Mouse (Mus musculus) hindbrain, embryonic 16.5 days (tissue): ENCODE measurements around the gene Eif3k. TPM values are rescaled to one million over a fixed set of nuclear protein-coding genes. Genes with fewer than 3 reads are reported as not detected.

Source experiments
- ATAC-seq: fragments of 200-750 bp; cut with Nextera tagmentation; 2 replicates; pipeline ENCODE4 v1.8.0; 2017; ENCODE audit warnings: moderate TSS enrichment, moderate library complexity
- H3K27ac ChIP-seq: fragments of 300-500 bp; sonication (generic); 2 replicates; pipeline ENCODE4 v1.5.1; 2014; ENCODE audit warnings: low read depth, mild to moderate bottlenecking, control low read depth, low read length, moderate library complexity
- H3K27me3 ChIP-seq: fragments of 300-500 bp; sonication (generic); replicated peaks from 2 replicates; pipeline ENCODE4 v1.6.1; 2014; ENCODE audit warnings: low read length; ENCODE audit not compliant: control insufficient read depth, insufficient read depth
- H3K36me3 ChIP-seq: fragments of 300-500 bp; sonication (generic); 2 replicates; pipeline ENCODE4 v1.6.1; 2014; ENCODE audit warnings: mild to moderate bottlenecking, low read length, moderate library complexity, mixed read lengths; ENCODE audit not compliant: control insufficient read depth, insufficient read depth
- H3K4me1 ChIP-seq: fragments of 300-500 bp; sonication (generic); 2 replicates; pipeline ENCODE4 v1.6.1; 2014; ENCODE audit warnings: low read depth, low read length; ENCODE audit not compliant: control insufficient read depth, insufficient read depth
- H3K4me2 ChIP-seq: fragments of 300-500 bp; sonication (generic); 2 replicates; pipeline ENCODE4 v1.6.1; 2014; ENCODE audit warnings: mild to moderate bottlenecking, low read length, control low read depth, moderate library complexity
- H3K4me3 ChIP-seq: fragments of 300-500 bp; sonication (generic); 2 replicates; pipeline ENCODE4 v1.5.1; 2014; ENCODE audit warnings: mild to moderate bottlenecking, low read length, control low read depth, moderate library complexity
- H3K9ac ChIP-seq: fragments of 300-500 bp; sonication (generic); 2 replicates; pipeline ENCODE4 v1.6.1; 2014; ENCODE audit warnings: low read depth, mild to moderate bottlenecking, control low read depth, low read length, moderate library complexity
- H3K9me3 ChIP-seq: fragments of 300-500 bp; sonication (generic); 2 replicates; pipeline ENCODE4 v1.6.1; 2014; ENCODE audit warnings: mild to moderate bottlenecking, low read length, moderate library complexity; ENCODE audit not compliant: control insufficient read depth
- WGBS: fragments of 180-500 bp; shearing (Covaris S2); extraction: QIAGEN DNeasy Blood & Tissue Kit; methylation state at CpG from one replicate; pipeline ENCODE4 v1.1.7; 2014; 5-methylcytosine and 5-hydroxymethylcytosine counted together
- polyA plus RNA-seq: library from polyadenylated mRNA; unstranded; fragments of >200 nt; fragmentation: Nextera tagmentation; extraction: Ambion mirVana; gene quantifications from 2 replicates; pipeline ENCODE4 v1.2.1, GENCODE M21; 2015

Eif3k gene
- polyA plus RNA-seq, 1 experiment from 2014 or later: 295 TPM

GRCm38 (mm10) chr7:29019447-29020220 lies 38.0 kb upstream of the Eif3k start:
- peak overlapping the region; percentile 46 for H3K9ac ChIP-seq
- peak overlapping the region; percentile 57 for H3K4me2 ChIP-seq
- no peaks in the 10 kb centered on the region for H3K9me3 ChIP-seq
- WGBS: 4% methylated on average over 77 of the region's 88 CpGs
- ATAC-seq: peak; percentile 24; the same call in 1 of the 2 replicates
- no peaks in the 10 kb centered on the region for H3K36me3 ChIP-seq
- H3K27ac ChIP-seq: no peak overlapping the region
- peaks cover 4% of the 10 kb centered on the region; the same call in 1 of the 2 replicates for H3K4me1 ChIP-seq
- H3K4me3 ChIP-seq: peak overlapping the region; percentile 44
- peaks cover 15% of the 10 kb centered on the region for H3K27me3 ChIP-seq

GRCm38 (mm10) chr7:29017222-29017621 lies 35.6 kb upstream of the Eif3k start:
- no peak for ATAC-seq
- H3K4me1 ChIP-seq: peaks cover 4% of the 10 kb centered on the region; the same call in 1 of the 2 replicates
- H3K4me2 ChIP-seq: no peak overlapping the region
- no peak overlapping the region for H3K27ac ChIP-seq
- no peaks in the 10 kb centered on the region for H3K9me3 ChIP-seq
- no peak overlapping the region for H3K9ac ChIP-seq
- no peaks in the 10 kb centered on the region for H3K36me3 ChIP-seq
- H3K4me3 ChIP-seq: no peak overlapping the region
- peaks cover 15% of the 10 kb centered on the region for H3K27me3 ChIP-seq
- 86% methylated on average over 7 of the region's 7 CpGs for WGBS

DNA sequence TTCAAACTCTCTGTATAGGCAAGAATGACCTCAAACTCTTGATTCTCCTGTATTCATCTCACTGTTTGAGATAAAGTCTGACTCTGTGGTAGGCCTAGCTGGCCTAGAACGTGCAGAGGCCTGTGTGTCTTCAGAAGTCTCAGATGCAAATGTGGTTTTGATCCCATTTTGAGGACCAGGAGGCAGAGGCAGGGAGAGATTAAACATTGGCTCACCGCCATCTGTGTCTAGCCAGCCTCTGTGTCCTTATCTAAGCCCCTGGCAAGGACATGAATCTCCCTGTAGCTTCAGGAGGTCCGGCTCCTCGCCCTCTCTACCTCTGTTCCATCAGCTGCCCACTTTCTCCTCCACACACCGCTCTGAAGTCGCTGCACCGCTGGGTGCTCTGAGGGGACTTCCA lies 34.8 kb upstream of the Eif3k start:
- ATAC-seq: no peak
- Histone ChIP-seq H3K9me3 (no peaks in the 10 kb centered on the region), H3K27me3 (peaks cover 15% of the 10 kb centered on the region), H3K9ac (no peak overlapping the region), H3K4me3 (no peak overlapping the region), H3K4me2 (no peak overlapping the region), H3K36me3 (no peaks in the 10 kb centered on the region), H3K4me1 (peaks cover 4% of the 10 kb centered on the region; the same call in 1 of the 2 replicates), H3K27ac (no peak overlapping the region)
- 84% methylated on average over 7 of the region's 7 CpGs for WGBS

- H3K4me2 ChIP-seq: no peak overlapping the region
- H3K27ac ChIP-seq: no peak overlapping the region
- H3K4me3 ChIP-seq: no peak overlapping the region
- peaks cover 13% of the 10 kb centered on the region for H3K27me3 ChIP-seq
- peaks cover 4% of the 10 kb centered on the region; the same call in 1 of the 2 replicates for H3K4me1 ChIP-seq
- H3K36me3 ChIP-seq: no peaks in the 10 kb centered on the region
- ATAC-seq: no peak
- WGBS: 100% methylated on average over 1 of the region's 1 CpGs
- no peaks in the 10 kb centered on the region for H3K9me3 ChIP-seq
- H3K9ac ChIP-seq: no peak overlapping the region
Measured at GRCm38 (mm10) chr7:29014984-29015383, 33.3 kb upstream of the Eif3k start.

- no peaks in the 10 kb centered on the region for H3K27me3 ChIP-seq
- 76% methylated on average over 9 of the region's 9 CpGs for WGBS
- no peak overlapping the region for H3K4me3 ChIP-seq
- no peak for ATAC-seq
- no peaks in the 10 kb centered on the region for H3K4me1 ChIP-seq
- H3K9ac ChIP-seq: no peak overlapping the region
- H3K4me2 ChIP-seq: no peak overlapping the region
- no peaks in the 10 kb centered on the region for H3K36me3 ChIP-seq
- no peak overlapping the region for H3K27ac ChIP-seq
- no peaks in the 10 kb centered on the region for H3K9me3 ChIP-seq
Measured at GRCm38 (mm10) chr7:29008714-29009113, 27.1 kb upstream of the Eif3k start.

DNA sequence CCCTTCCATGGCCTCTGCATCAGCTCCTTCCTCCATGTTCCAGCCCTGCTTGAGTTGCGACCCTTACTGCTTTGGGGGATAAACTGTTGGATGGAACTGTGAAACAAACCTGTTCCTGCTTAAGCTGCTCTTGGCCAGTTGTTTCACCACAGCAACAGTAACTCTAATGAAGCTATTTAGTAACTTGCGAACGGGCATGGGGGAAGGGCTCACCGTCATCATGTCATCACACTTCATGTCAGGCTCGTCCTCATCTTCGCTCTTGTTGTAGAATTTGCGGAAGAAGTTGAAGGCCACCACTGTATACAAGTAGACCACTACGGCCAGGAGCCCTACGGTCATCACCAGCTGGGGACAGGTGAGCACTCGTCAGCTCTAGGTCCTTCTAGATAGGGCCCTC lies 26.5 kb upstream of the Eif3k start:
- ATAC-seq: no peak
- WGBS: 91% methylated on average over 10 of the region's 10 CpGs
- H3K9me3 ChIP-seq: no peaks in the 10 kb centered on the region

DNA sequence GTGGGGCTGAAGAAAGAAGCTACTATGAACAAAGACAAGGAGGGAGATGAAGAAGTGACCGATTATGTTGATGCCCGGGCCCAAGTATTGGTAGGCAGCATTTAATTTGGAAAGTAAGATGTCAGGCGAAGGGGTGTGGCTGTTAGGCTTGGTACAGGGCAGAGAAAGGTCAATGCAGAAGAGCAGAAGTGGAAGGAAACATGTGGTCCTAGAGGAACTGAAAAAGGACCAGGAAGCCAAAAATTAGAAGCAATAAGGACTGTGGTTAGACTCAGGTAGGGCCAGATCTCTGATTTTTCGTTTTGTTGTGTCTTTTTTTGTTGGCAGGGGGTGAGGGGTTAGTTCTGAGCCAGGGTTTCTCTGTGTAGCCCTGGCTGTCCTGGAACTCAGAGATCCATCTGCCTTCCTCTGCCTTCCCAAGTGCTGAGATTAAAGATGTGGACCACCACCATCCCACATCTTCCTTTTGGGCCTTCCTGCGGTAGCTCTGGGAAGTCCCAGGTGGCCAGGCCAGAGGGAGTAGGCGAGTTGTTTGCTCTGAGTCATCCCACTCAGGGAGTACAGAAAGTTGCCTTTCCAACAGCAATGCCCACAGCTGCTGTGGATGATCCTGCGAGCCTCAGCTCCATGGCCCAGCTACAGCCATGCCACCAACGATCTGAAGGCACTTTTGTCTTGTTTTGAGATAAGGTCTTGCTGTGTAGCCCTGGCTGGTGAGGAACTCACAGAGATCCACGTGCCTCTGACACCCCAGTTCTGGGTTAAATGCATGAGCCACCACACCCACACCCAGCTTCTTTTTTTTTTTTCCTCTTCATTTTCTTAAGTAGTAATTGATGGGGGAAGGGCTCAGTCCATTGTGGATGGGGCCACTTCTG lies 25.8 kb upstream of the Eif3k start:
- WGBS: 83% methylated on average over 9 of the region's 9 CpGs
- no peaks in the 10 kb centered on the region for H3K4me1 ChIP-seq
- H3K9ac ChIP-seq: no peak overlapping the region
- no peak overlapping the region for H3K4me3 ChIP-seq
- no peaks in the 10 kb centered on the region for H3K36me3 ChIP-seq
- H3K9me3 ChIP-seq: no peaks in the 10 kb centered on the region
- no peak overlapping the region for H3K27ac ChIP-seq
- H3K4me2 ChIP-seq: no peak overlapping the region
- no peak for ATAC-seq
- H3K27me3 ChIP-seq: no peaks in the 10 kb centered on the region

More for the DNA sequence above, 26.5 kb upstream of the Eif3k start:
- Histone ChIP-seq H3K4me2 (no peak overlapping the region), H3K4me3 (no peak overlapping the region), H3K27ac (no peak overlapping the region), H3K9ac (no peak overlapping the region), H3K36me3 (no peaks in the 10 kb centered on the region), H3K27me3 (no peaks in the 10 kb centered on the region), H3K4me1 (no peaks in the 10 kb centered on the region)

GRCm38 (mm10) chr7:29000651-29001605 lies 19.3 kb upstream of the Eif3k start:
- Histone ChIP-seq H3K9me3 (no peaks in the 10 kb centered on the region), H3K9ac (peak overlapping the region; percentile 79), H3K4me3 (peak overlapping the region; percentile 53), H3K36me3 (no peaks in the 10 kb centered on the region), H3K27me3 (0 out of 2 replicates have a peak, but pooled peaks cover 3% of the 10 kb centered on the region), H3K4me1 (peaks cover 9% of the 10 kb centered on the region), H3K27ac (peak overlapping the region; percentile 68), H3K4me2 (peak overlapping the region; percentile 92)
- ATAC-seq: peak; percentile 78
- WGBS: 6% methylated on average over 43 of the region's 43 CpGs
